Mouse (Mus musculus): ENCODE measurements at regions not wholly inside any gene's neighbourhood (a gene's known extent, or its start where the extent isn't known, plus 50 kb on each side); places are given as distances from the start of the nearest gene placed in this dataset.

GRCm38 (mm10) chr16:93486646-93487550 lies 117.0 kb downstream of the Setd4 start:
- Histone ChIP-seq H3K27ac (no peak overlapping the region), H3K27me3 (no peaks in the 10 kb centered on the region), H3K36me3 (no peaks in the 10 kb centered on the region), H3K4me1 (peaks cover 17% of the 10 kb centered on the region), H3K9me3 (no peaks in the 10 kb centered on the region), H3K9ac (no peak overlapping the region), H3K4me3 (no peak overlapping the region), H3K4me2 (peak overlapping the region; percentile 29)
- ATAC-seq (ENCODE audit: insufficient number of reproducible peaks, insufficient read depth, low FRiP score, low TSS enrichment, low read depth), result no peak
- WGBS, result 53% methylated on average over 26 of the region's 26 CpGs

GRCm38 (mm10) chr16:93469957-93470356 lies 133.9 kb downstream of the Setd4 start:
- no peak for ATAC-seq (ENCODE audit: insufficient number of reproducible peaks, insufficient read depth, low FRiP score, low TSS enrichment, low read depth)
- peaks cover 3% of the 10 kb centered on the region; the same call in 1 of the 2 replicates for H3K9me3 ChIP-seq
- H3K36me3 ChIP-seq, result no peaks in the 10 kb centered on the region
- H3K4me2 ChIP-seq, result no peak overlapping the region
- H3K4me1 ChIP-seq, result peaks cover 6% of the 10 kb centered on the region
- no peak overlapping the region for H3K27ac ChIP-seq
- no peak overlapping the region for H3K9ac ChIP-seq
- no peaks in the 10 kb centered on the region for H3K27me3 ChIP-seq
- H3K4me3 ChIP-seq, result no peak overlapping the region
- WGBS, result 79% methylated on average over 6 of the region's 6 CpGs

GRCm38 (mm10) chr16:93465741-93466140 lies 138.1 kb downstream of the Setd4 start:
- Histone ChIP-seq H3K27ac (no peak overlapping the region), H3K4me1 (peaks cover 29% of the 10 kb centered on the region), H3K27me3 (0 out of 2 replicates have a peak, but pooled peaks cover 5% of the 10 kb centered on the region), H3K4me2 (no peak overlapping the region), H3K9me3 (no peaks in the 10 kb centered on the region), H3K4me3 (no peak overlapping the region), H3K36me3 (no peaks in the 10 kb centered on the region), H3K9ac (no peak overlapping the region)
- 86% methylated on average over 5 of the region's 5 CpGs for WGBS
- ATAC-seq (ENCODE audit: insufficient number of reproducible peaks, insufficient read depth, low FRiP score, low TSS enrichment, low read depth), result no peak

- 18% methylated on average over 2 of the region's 2 CpGs for WGBS
- H3K9me3 ChIP-seq, result no peaks in the 10 kb centered on the region
- H3K36me3 ChIP-seq, result no peaks in the 10 kb centered on the region
- H3K27ac ChIP-seq, result no peak overlapping the region
- H3K4me2 ChIP-seq, result no peak overlapping the region
- ATAC-seq (ENCODE audit: insufficient number of reproducible peaks, insufficient read depth, low FRiP score, low TSS enrichment, low read depth), result no peak
- peaks cover 12% of the 10 kb centered on the region; the same call in 1 of the 2 replicates for H3K27me3 ChIP-seq
- H3K4me3 ChIP-seq, result no peak overlapping the region
- H3K9ac ChIP-seq, result no peak overlapping the region
- peaks cover 35% of the 10 kb centered on the region for H3K4me1 ChIP-seq
Measured at GRCm38 (mm10) chr16:93464898-93465297, 139.0 kb downstream of the Setd4 start.

- Histone ChIP-seq H3K27me3 (peaks cover 15% of the 10 kb centered on the region; the same call in 1 of the 2 replicates), H3K4me3 (no peak overlapping the region), H3K9me3 (no peaks in the 10 kb centered on the region), H3K27ac (no peak overlapping the region; the same call in 1 of the 2 replicates), H3K4me2 (no peak overlapping the region), H3K4me1 (peaks cover 50% of the 10 kb centered on the region), H3K36me3 (no peaks in the 10 kb centered on the region), H3K9ac (no peak overlapping the region)
- no peak for ATAC-seq (ENCODE audit: insufficient number of reproducible peaks, insufficient read depth, low FRiP score, low TSS enrichment, low read depth)
- 72% methylated on average over 13 of the region's 13 CpGs for WGBS
Measured at GRCm38 (mm10) chr16:93463405-93463804, 140.5 kb downstream of the Setd4 start.

- no peak overlapping the region for H3K27ac ChIP-seq
- H3K9me3 ChIP-seq, result no peaks in the 10 kb centered on the region
- H3K9ac ChIP-seq, result no peak overlapping the region
- H3K4me1 ChIP-seq, result peaks cover 57% of the 10 kb centered on the region
- WGBS, result 13% methylated on average over 8 of the region's 8 CpGs
- H3K27me3 ChIP-seq, result peaks cover 15% of the 10 kb centered on the region; the same call in 1 of the 2 replicates
- H3K4me3 ChIP-seq, result no peak overlapping the region
- no peak for ATAC-seq (ENCODE audit: insufficient number of reproducible peaks, insufficient read depth, low FRiP score, low TSS enrichment, low read depth)
- no peaks in the 10 kb centered on the region for H3K36me3 ChIP-seq
- H3K4me2 ChIP-seq, result no peak overlapping the region
Measured at GRCm38 (mm10) chr16:93462286-93462610, 141.6 kb downstream of the Setd4 start.

- no peak for ATAC-seq (ENCODE audit: insufficient number of reproducible peaks, insufficient read depth, low FRiP score, low TSS enrichment, low read depth)
- H3K4me1 ChIP-seq, result peaks cover 63% of the 10 kb centered on the region
- 73% methylated on average over 27 of the region's 27 CpGs for WGBS
Measured at GRCm38 (mm10) chr16:93461406-93462285, 142.2 kb downstream of the Setd4 start.

GRCm38 (mm10) chr16:93459497-93460240 lies 144.2 kb downstream of the Setd4 start:
- Histone ChIP-seq H3K27ac (peak overlapping the region; percentile 69), H3K4me1 (peaks cover 58% of the 10 kb centered on the region), H3K4me2 (peak overlapping the region; percentile 23), H3K36me3 (no peaks in the 10 kb centered on the region), H3K9me3 (no peaks in the 10 kb centered on the region), H3K4me3 (no peak overlapping the region), H3K27me3 (peaks cover 15% of the 10 kb centered on the region; the same call in 1 of the 2 replicates), H3K9ac (no peak overlapping the region; the same call in 1 of the 2 replicates)
- 45% methylated on average over 12 of the region's 12 CpGs for WGBS
- ATAC-seq (ENCODE audit: insufficient number of reproducible peaks, insufficient read depth, low FRiP score, low TSS enrichment, low read depth), result no peak

More at GRCm38 (mm10) chr16:93461406-93462285, 142.2 kb downstream of the Setd4 start:
- no peak overlapping the region; the same call in 1 of the 2 replicates for H3K27ac ChIP-seq
- H3K9me3 ChIP-seq, result no peaks in the 10 kb centered on the region
- H3K4me3 ChIP-seq, result no peak overlapping the region
- no peaks in the 10 kb centered on the region for H3K36me3 ChIP-seq
- H3K9ac ChIP-seq, result no peak overlapping the region
- H3K4me2 ChIP-seq, result no peak overlapping the region
- peaks cover 15% of the 10 kb centered on the region; the same call in 1 of the 2 replicates for H3K27me3 ChIP-seq

GRCm38 (mm10) chr16:93458598-93459496 lies 145.0 kb downstream of the Setd4 start:
- H3K36me3 ChIP-seq, result no peaks in the 10 kb centered on the region
- no peaks in the 10 kb centered on the region for H3K9me3 ChIP-seq
- 36% methylated on average over 25 of the region's 25 CpGs for WGBS
- peak overlapping the region; percentile 23 for H3K4me2 ChIP-seq
- H3K27ac ChIP-seq, result peak overlapping the region; percentile 69
- H3K27me3 ChIP-seq, result peaks cover 15% of the 10 kb centered on the region; the same call in 1 of the 2 replicates
- no peak for ATAC-seq (ENCODE audit: insufficient number of reproducible peaks, insufficient read depth, low FRiP score, low TSS enrichment, low read depth)
- no peak overlapping the region for H3K4me3 ChIP-seq
- no peak overlapping the region; the same call in 1 of the 2 replicates for H3K9ac ChIP-seq
- peaks cover 62% of the 10 kb centered on the region for H3K4me1 ChIP-seq

- no peak overlapping the region for H3K4me2 ChIP-seq
- no peaks in the 10 kb centered on the region for H3K36me3 ChIP-seq
- 88% methylated on average over 20 of the region's 20 CpGs for WGBS
- H3K4me1 ChIP-seq, result peaks cover 60% of the 10 kb centered on the region
- no peak overlapping the region for H3K4me3 ChIP-seq
- no peak overlapping the region for H3K27ac ChIP-seq
- H3K9ac ChIP-seq, result no peak overlapping the region
- no peak for ATAC-seq (ENCODE audit: insufficient number of reproducible peaks, insufficient read depth, low FRiP score, low TSS enrichment, low read depth)
- H3K9me3 ChIP-seq, result no peaks in the 10 kb centered on the region
- H3K27me3 ChIP-seq, result peaks cover 19% of the 10 kb centered on the region; the same call in 1 of the 2 replicates
Measured at GRCm38 (mm10) chr16:93458011-93458585, 145.8 kb downstream of the Setd4 start.
